Mouse (Mus musculus) MN1 (cell line): ENCODE measurements around the gene Capzb.

Experiments
- DNase-seq: peaks from one replicate; pipeline ENCODE4 v3.0.0-alpha.2; 2016; ENCODE audit warnings: low spot score

The Capzb gene

DNA sequence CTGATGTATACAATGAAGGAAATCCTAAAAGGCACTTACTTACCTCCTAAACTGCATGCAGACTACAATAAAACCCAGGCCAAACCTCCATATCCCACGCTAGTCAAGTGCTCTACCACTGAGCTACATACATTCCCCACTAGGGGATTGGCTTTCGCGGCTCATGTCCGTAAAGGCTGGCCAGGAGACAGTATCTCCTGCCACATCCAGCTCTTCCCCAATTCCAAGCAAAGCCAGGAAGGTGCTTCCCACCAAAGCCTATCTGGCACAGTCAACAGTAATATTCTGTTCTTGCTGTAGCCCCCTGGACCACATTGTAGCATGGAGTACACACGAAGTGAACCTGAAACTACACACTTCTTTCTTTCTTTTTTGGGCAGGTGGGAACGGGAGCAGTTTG is 117.0 kb downstream of the Capzb start:
- peak; percentile 64 for DNase-seq

GRCm38 (mm10) chr4:139310171-139310898 is 117.6 kb downstream of the Capzb start, which contains the start of the genes Pqlc2 and Akr7a5:
TSS of gene Pqlc2 (minus strand) at chr4:139310708.
TSS of gene Akr7a5 (plus strand) at chr4:139310744.
- DNase-seq, result peak; percentile 98

GRCm38 (mm10) chr4:139310899-139311701 is 118.4 kb downstream of the Capzb start:
- peak; percentile 41 for DNase-seq

GRCm38 (mm10) chr4:139311707-139312106 is 119.0 kb downstream of the Capzb start:
- DNase-seq, result no peak

DNA sequence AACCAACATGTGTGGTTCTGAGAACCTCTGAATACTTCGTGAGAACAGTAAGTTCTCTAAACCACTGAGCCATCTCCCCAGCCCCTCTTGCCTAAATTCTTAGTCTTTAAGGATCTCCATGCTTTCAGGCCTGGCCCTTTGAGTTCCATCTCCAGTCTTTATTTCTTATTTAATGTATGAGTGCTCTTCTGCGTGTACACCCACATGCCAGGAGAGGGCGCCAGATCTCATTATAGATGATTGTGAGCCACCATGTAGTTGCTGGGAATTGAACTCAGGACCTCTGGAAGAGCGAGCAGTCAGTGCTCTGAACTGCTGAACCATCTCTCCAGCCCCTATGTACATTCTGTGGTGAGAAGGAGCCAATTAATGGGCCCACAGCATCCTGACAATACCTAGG is 119.9 kb downstream of the Capzb start:
- peak; percentile 55 for DNase-seq

GRCm38 (mm10) chr4:139318449-139318848 is 125.8 kb downstream of the Capzb start:
- DNase-seq, result no peak

DNA sequence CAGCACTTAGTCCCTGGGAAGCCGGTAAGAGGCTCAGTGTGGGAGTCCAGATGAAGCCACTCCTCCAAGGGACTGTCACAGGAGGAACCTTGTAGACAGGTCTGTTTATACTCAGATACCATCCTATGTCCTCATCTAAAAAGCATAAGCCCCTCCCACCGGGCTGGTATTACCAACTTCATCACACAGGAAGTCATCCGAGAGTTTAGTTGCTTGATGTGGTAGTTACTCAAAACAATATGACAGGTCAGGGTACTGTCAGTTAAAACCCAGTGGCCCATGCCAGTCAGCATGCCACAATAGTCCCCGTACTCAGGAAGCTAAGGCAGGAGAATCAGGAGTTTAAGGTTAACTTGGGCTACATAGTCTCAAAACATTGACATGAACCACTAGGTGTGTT is 127.0 kb downstream of the Capzb start:
- DNase-seq, result no peak

DNA sequence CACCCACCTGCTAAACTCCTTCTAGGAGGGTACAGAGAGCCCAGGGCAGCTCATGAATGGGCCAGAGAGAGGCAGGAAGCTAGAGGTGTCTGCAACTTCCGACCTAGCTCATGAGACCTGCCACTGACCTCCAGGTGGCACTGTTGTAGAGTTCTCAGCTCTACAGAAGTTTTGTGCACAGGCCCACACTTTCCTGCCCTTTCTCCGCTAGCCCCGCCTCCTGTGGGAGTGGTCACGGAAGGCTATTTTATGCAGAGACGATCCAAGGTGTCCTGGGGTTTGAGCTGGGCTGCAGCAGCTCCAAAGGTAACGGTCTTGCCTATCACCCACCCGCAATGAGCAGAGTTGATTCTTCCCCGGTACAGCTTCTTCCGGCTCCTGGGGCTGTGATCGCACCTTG is 137.9 kb downstream of the Capzb start:
- DNase-seq, result peak; percentile 77

- DNase-seq, result no peak
Observed at GRCm38 (mm10) chr4:139334631-139335295, 142.1 kb downstream of the Capzb start.

DNA sequence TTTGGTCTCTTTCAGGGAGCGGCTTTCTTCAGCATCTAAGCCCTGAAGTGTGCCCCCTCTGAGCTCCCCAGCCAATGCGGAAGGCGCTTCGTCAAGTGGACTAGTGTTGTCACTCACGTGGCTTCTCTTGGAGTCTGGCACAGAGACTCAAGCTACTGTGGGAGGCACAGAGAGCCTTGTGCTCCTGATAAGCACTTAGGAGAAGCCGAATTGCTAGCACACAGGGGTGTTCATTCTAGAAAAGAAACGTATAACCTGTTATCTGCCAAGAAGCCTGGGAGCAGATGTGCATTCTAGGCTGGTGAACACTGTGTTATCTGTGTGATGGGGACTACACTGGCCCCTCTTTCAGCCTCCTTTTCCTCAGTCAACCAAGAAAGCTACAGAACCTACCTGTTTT is 142.8 kb downstream of the Capzb start:
- no peak for DNase-seq

- peak; percentile 50 for DNase-seq
Observed at GRCm38 (mm10) chr4:139336822-139337483, 144.3 kb downstream of the Capzb start.

GRCm38 (mm10) chr4:139338145-139338544 is 145.4 kb downstream of the Capzb start:
- DNase-seq, result no peak

- DNase-seq, result no peak
Observed at GRCm38 (mm10) chr4:139340835-139341234, 148.1 kb downstream of the Capzb start.
